Mouse (Mus musculus): ENCODE data around the gene Fgr.

The Fgr gene

GRCm38 (mm10) chr4:133014896-133015709 lies 41.2 kb downstream of the Fgr start:
- DNase-seq (ENCODE audit: low read depth, low spot score): peak; percentile 19

DNA sequence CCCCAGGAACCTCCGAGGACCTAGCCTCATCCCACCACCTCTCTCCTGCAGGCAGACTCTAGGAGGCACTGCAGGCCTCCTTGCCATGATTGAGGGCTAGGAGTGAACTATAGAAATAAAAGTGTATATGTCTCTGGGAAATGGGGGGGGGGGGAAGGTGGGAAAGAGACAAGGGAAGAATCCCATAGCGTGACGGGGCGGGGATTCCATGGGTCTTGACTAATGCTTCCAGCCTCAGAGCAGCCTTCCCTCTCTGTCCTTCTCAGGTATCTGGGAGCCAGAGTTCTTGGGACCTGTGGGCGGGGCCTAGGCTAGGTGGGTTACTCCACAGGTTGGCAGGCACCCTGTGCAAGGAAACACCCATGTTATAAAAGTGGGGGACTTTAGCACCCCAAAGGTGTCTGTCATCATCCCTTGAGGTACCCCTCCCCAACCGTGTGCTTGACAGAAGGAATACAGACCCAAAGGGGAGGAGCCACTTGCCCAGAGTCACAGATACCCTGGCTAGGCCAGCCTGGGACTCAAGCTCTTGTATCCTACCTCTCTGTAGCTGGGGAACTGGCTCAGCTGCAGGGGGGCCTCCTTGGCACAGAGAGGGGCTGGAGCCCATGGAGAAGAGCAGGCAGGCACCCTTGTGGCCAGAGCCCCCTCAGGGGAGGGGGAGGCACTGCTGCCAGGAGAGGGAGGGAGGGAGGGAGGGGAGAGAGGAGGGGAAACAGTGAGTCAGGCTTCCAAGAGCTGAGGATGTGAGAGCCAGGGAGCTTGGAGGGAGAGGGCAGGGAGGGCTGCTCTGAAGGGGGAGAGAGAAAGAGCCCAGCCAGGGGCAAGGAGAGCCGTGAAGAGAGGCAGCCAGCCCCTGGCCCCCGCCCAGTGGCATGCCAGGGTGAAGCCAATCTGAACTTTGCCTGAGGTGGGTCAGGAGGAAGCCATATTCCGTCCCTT lies 42.1 kb downstream of the Fgr start:
- DNase-seq (ENCODE audit: low read depth, low spot score): no peak

- no peak for DNase-seq (ENCODE audit: low read depth, low spot score)
Observed at GRCm38 (mm10) chr4:133016677-133017415, 43.0 kb downstream of the Fgr start.

- no peak for DNase-seq (ENCODE audit: low read depth, low spot score)
Observed at GRCm38 (mm10) chr4:133017597-133018262, 43.8 kb downstream of the Fgr start.

- DNase-seq (ENCODE audit: low read depth, low spot score): no peak
Observed at GRCm38 (mm10) chr4:133018263-133018798, 44.4 kb downstream of the Fgr start.

DNA sequence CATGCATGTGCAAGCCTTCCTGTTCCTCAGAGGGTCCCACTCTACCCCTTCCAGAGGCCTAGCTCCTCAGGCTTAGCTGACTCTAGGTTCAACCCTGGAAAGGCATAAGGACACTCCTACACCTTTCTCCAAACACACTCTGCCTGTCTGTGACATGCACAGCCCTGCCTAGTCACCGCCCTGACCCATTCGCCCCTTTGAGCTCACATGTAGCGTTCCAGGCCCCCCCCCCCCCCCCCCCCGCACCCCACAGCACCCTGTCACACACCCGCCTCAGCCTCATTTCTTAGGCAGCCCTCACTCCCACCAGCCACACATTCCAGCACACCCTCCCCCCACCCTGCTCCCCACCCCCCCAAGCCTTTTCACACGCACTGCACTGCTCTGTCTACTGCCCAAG lies 46.8 kb downstream of the Fgr start:
- no peak for DNase-seq (ENCODE audit: low read depth, low spot score)

GRCm38 (mm10) chr4:133021181-133021671 lies 47.3 kb downstream of the Fgr start:
- DNase-seq (ENCODE audit: low read depth, low spot score): no peak

DNA sequence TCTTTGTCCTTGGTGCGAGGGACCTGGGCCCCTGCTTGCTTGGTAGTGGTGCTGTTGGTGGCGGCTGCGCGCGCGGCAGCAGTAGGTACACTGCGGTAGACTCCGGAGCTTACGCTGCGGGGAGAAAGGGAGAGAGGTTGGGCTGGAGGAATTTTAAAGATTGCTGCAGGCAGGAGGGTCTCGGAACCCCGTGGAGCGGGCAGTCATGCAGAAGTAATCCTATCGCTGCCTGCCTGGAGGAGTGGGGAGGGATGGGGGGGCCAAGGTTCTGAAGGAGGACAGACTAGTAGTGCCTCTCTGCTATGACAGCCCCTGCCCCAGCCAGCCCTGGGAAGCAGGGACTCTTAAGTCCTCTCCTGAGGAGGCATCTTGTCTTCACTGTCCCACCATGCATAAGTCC lies 48.3 kb downstream of the Fgr start:
- DNase-seq (ENCODE audit: low read depth, low spot score): no peak

GRCm38 (mm10) chr4:133022954-133023635 lies 49.2 kb downstream of the Fgr start:
- no peak for DNase-seq (ENCODE audit: low read depth, low spot score)

DNA sequence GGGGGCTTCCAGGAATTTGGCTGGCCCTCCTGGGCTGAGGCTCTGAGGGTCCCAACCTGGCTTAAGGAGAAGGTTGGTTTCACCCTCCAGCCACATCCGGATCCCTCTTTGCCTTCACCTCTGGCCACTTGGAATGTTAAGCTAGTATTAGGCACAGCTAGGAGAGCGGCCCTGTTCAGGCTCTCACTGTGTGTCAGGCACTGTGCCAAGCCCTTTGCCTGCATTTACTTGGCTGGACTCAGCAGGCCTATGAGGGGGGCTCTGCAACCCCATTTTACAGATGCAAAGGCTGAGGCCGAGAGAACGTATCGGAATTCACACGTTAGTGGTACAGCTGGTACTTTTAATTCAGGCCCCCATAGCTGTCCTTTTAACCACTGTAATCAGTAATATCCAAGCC lies 49.7 kb downstream of the Fgr start:
- no peak for DNase-seq (ENCODE audit: low read depth, low spot score)

- DNase-seq (ENCODE audit: low read depth, low spot score): no peak
Observed at GRCm38 (mm10) chr4:133024404-133024803, 50.5 kb downstream of the Fgr start.

DNA sequence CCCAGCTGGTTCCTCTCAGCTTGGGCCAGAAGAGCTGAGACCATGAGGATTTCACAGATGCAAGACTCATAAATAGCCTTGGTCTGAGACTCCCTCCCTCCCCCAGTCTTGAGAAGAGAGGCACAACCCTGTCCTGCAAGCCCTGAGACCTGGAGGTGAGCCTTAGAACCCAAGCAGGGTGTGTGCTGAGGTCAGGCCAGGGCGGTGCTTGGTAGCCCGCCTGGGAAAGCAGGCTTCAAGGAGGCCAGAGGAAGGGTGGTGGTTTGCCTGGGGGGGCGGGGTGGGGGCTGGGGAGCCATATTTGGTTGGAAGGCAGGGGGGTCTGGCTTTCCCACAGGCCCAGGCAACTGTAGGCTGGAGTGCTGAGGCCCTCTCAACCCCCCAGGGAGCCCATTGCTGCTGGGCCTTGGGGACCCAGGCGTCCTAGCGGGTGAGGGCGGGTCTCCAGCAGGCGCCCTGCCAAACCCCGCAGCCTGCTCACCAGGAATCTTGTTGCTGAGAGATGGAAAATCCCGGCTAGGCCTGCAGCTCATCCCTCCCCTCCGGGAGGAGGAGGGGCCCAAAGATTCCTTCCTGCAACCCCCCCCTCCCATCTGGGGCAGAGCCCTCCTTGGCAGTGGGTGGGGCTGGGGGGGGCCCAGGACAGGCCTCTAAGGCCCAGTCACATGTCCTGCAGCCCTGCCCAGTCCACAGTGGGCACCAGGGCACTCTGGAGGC lies 51.2 kb downstream of the Fgr start:
- no peak for DNase-seq (ENCODE audit: low read depth, low spot score)

DNA sequence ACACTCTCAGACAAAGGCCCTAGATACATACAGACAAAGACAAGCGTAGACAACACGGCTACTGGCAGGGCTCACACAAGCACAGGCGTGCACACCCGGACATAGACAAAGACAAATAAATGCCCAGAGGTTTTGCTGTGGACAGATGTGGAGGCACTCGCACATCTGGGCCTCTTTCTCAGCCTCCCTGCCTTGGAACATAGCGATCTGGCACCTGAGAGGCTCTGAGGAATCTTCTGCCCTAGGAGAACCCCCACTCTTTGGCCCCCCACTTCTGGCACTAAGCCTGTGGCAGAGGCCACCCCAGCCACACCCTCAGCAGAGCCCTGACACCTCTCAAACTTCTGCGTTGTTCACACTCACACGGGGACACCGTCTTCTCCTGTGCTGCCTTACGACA lies 52.4 kb downstream of the Fgr start:
- no peak for DNase-seq (ENCODE audit: low read depth, low spot score)

DNA sequence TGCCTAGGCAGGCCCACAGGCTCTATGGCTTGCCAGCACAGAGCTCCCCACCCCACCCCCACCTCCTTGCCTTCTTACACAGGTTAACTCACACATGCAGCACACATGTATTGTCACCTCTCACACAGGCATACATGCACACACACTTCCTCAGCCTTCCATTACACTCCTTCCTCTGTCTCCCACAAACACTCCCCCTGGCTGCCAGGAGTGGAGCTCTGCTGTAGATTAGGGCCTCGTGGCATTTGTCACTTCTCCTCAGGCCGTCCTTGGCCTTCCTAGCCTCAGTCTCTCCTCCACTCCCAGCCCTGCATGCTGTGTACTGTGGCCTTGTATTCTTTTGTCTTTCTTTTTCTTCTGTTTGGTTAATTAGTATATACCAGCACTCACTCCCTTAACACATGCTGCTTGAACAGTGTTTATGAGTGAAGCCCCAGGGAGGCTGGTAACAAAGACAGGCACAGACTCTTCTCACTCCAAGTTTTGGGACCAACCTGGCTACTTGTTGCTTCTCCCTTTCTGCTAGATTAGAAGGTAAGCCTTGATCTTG lies 53.0 kb downstream of the Fgr start:
- no peak for DNase-seq (ENCODE audit: low read depth, low spot score)

GRCm38 (mm10) chr4:133027721-133028120 lies 53.8 kb downstream of the Fgr start:
- no peak for DNase-seq (ENCODE audit: low read depth, low spot score)

GRCm38 (mm10) chr4:133028193-133028592 lies 54.3 kb downstream of the Fgr start:
- DNase-seq (ENCODE audit: low read depth, low spot score): no peak

GRCm38 (mm10) chr4:133028875-133029274 lies 55.0 kb downstream of the Fgr start:
- DNase-seq (ENCODE audit: low read depth, low spot score): no peak

DNA sequence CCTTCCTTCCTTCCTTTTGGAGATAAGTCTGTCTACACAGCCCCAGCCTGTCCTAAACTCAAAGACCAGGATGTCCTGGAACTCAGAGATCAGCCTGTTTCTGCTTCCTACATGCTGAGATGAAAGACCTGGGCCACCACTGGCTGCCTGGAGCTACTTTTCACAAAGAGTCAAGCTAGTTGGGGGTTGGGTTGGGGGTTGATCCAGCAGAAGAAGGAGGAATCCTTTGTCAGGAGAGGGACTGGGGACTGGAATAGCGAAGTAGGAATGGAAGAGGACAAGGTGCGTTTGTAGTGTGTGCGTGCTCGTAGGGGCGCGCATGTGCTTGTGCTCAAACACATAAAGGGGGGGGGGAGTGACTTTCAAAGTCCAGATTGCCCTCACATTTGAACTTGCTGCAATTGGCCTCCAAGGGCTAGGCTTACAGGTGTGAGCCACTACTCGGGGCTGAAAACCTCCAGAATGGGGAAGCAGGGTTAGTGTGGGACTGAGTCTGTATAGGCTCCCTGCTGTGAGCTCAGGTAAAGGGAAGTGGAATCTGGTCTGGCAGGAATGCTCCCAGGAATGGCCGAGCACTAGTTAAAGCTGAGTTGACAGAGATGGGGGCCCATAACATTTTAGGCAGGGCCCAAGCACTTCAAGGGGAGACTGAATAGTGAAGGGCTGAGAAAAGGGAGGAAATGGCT lies 58.7 kb downstream of the Fgr start:
- DNase-seq (ENCODE audit: low read depth, low spot score): no peak

GRCm38 (mm10) chr4:133034478-133034877 lies 60.6 kb downstream of the Fgr start:
- no peak for DNase-seq (ENCODE audit: low read depth, low spot score)

Data from CD4-positive, CD25-positive, alpha-beta regulatory T cell, adult 2 months (primary cell).